ENCODE assay signal across 23 mouse cellular contexts in genomic region chr2:10074470-10074869, GRCm38 (mm10). TPM values are rescaled to one million over a fixed set of nuclear protein-coding genes. Genes with fewer than 3 reads are reported as not detected.
DNase-seq lines count a peak whose midpoint lies in the region; ATAC-seq lines count a peak whose summit lies in the region.
"Had no signal": no experiment of that assay in that cellular context is flagged by ENCODE, and none has a peak within 500 bp of the region (broad histone marks: within the 10 kb centered on the region; RNA-seq: fewer than 3 reads in every experiment).

No protein-coding gene starts in this region.

- H3K27ac ChIP-seq in forebrain, embryonic 13.5 days = no peak overlapping the region
- no peak overlapping the region for H3K27ac ChIP-seq in forebrain, embryonic 14.5 days (ENCODE audit: low read depth, low read length)
- H3K27ac ChIP-seq in hindbrain, embryonic 13.5 days = no peak overlapping the region
- H3K27ac ChIP-seq in hindbrain, embryonic 10.5 days = no peak overlapping the region
- H3K27ac ChIP-seq: embryonic facial prominence, embryonic 15.5 days; liver, embryonic 13.5 days; lung, embryonic 15.5 days; neural tube, embryonic 13.5 days had no signal

- no peak overlapping the region for H3K4me3 ChIP-seq in forebrain, embryonic 13.5 days
- no peak overlapping the region for H3K4me3 ChIP-seq in forebrain, embryonic 14.5 days (ENCODE audit: low read depth, low read length)
- H3K4me3 ChIP-seq in hindbrain, embryonic 13.5 days = no peak overlapping the region
- H3K4me3 ChIP-seq in hindbrain, embryonic 10.5 days = no peak overlapping the region
- H3K4me3 ChIP-seq: embryonic facial prominence, embryonic 15.5 days; liver, embryonic 13.5 days; lung, embryonic 15.5 days; myocyte; neural tube, embryonic 13.5 days had no signal

- DNase-seq in forebrain, embryonic 14.5 days (ENCODE audit: low spot score) = no peak
- DNase-seq in hindbrain, embryonic 10.5 days (ENCODE audit: low spot score) = no peak
- DNase-seq in retina, postnatal 1 day = peak; percentile 5
- DNase-seq in retina, embryonic 14.5 days (ENCODE audit: low spot score) = no peak
- DNase-seq in kidney, postnatal 36 days = no peak
- no peak for DNase-seq in cerebellum, adult 11-12 months
- DNase-seq: adrenal gland, postnatal 14 days; cerebellum, adult 9-10 months; gastrocnemius, postnatal 14 days; heart, postnatal 10 days; layer of hippocampus, postnatal 36 days; liver, embryonic 13.5 days; lung, postnatal 4 days; right cerebral cortex, adult 18-20 months; right cerebral cortex, postnatal 4 days had no signal

- H3K36me3 ChIP-seq in forebrain, embryonic 13.5 days (ENCODE audit: poor library complexity, severe bottlenecking) = peaks cover 7% of the 10 kb centered on the region
- H3K36me3 ChIP-seq in forebrain, embryonic 14.5 days (ENCODE audit: control insufficient read depth, insufficient read depth, low read length) = no peaks in the 10 kb centered on the region
- H3K36me3 ChIP-seq in hindbrain, embryonic 13.5 days = peaks cover 13% of the 10 kb centered on the region
- H3K36me3 ChIP-seq in hindbrain, embryonic 10.5 days = peaks cover 44% of the 10 kb centered on the region

- no peak overlapping the region for H3K9ac ChIP-seq in forebrain, embryonic 13.5 days
- H3K9ac ChIP-seq in forebrain, embryonic 14.5 days (ENCODE audit: low read length) = no peak overlapping the region
- no peak overlapping the region for H3K9ac ChIP-seq in hindbrain, embryonic 13.5 days
- H3K9ac ChIP-seq: embryonic facial prominence, embryonic 15.5 days; liver, embryonic 13.5 days; lung, embryonic 15.5 days; neural tube, embryonic 13.5 days had no signal

- WGBS in forebrain, embryonic 13.5 days = 82% methylated on average over 7 of the region's 7 CpGs
- WGBS in forebrain, embryonic 14.5 days = 85% methylated on average over 7 of the region's 7 CpGs
- 87% methylated on average over 7 of the region's 7 CpGs for WGBS in hindbrain, embryonic 13.5 days
- WGBS in hindbrain, embryonic 10.5 days = 89% methylated on average over 7 of the region's 7 CpGs

- H3K9me3 ChIP-seq in forebrain, embryonic 13.5 days (replicated peaks) = no peaks in the 10 kb centered on the region
- H3K9me3 ChIP-seq in forebrain, embryonic 14.5 days (replicated peaks; ENCODE audit: control insufficient read depth, low read length) = no peaks in the 10 kb centered on the region
- H3K9me3 ChIP-seq in hindbrain, embryonic 13.5 days = no peaks in the 10 kb centered on the region
- H3K9me3 ChIP-seq in hindbrain, embryonic 10.5 days = no peaks in the 10 kb centered on the region
- H3K9me3 ChIP-seq: embryonic facial prominence, embryonic 15.5 days; liver, embryonic 13.5 days; lung, embryonic 15.5 days; neural tube, embryonic 13.5 days had no signal

- 0 out of 2 replicates have a peak, but pooled peaks have one; percentile 25 for ATAC-seq in forebrain, embryonic 13.5 days
- ATAC-seq in forebrain, embryonic 14.5 days = no peak
- ATAC-seq in hindbrain, embryonic 13.5 days (ENCODE audit: low FRiP score) = 0 out of 2 replicates have a peak, but pooled peaks have one; percentile 11
- ATAC-seq: forebrain, embryonic 16.5 days; midbrain, embryonic 16.5 days had no signal

- H3K4me1 ChIP-seq in forebrain, embryonic 13.5 days = peaks cover 20% of the 10 kb centered on the region
- H3K4me1 ChIP-seq in forebrain, embryonic 14.5 days (ENCODE audit: control insufficient read depth, insufficient read depth, low read length) = peaks cover 11% of the 10 kb centered on the region
- peaks cover 46% of the 10 kb centered on the region for H3K4me1 ChIP-seq in hindbrain, embryonic 13.5 days (replicated peaks)
- peaks cover 24% of the 10 kb centered on the region for H3K4me1 ChIP-seq in hindbrain, embryonic 10.5 days (replicated peaks)

- no peak overlapping the region for H3K4me2 ChIP-seq in forebrain, embryonic 13.5 days
- H3K4me2 ChIP-seq in forebrain, embryonic 14.5 days (ENCODE audit: low read length) = no peak overlapping the region
- no peak overlapping the region for H3K4me2 ChIP-seq in hindbrain, embryonic 13.5 days
- H3K4me2 ChIP-seq: embryonic facial prominence, embryonic 15.5 days; liver, embryonic 13.5 days; lung, embryonic 15.5 days; neural tube, embryonic 13.5 days had no signal

- no peaks in the 10 kb centered on the region for H3K27me3 ChIP-seq in forebrain, embryonic 13.5 days
- H3K27me3 ChIP-seq in forebrain, embryonic 14.5 days (replicated peaks; ENCODE audit: control insufficient read depth, insufficient read depth, low read length) = no peaks in the 10 kb centered on the region
- H3K27me3 ChIP-seq in hindbrain, embryonic 13.5 days = no peaks in the 10 kb centered on the region
- H3K27me3 ChIP-seq in hindbrain, embryonic 10.5 days (ENCODE audit: insufficient read depth, poor library complexity, severe bottlenecking) = no peaks in the 10 kb centered on the region
- H3K27me3 ChIP-seq: embryonic facial prominence, embryonic 15.5 days; liver, embryonic 13.5 days; lung, embryonic 15.5 days; neural tube, embryonic 13.5 days had no signal

RNA-seq across cellular contexts. Expression of gene Atp5c1, which starts 5.8 kb away (rescaled TPM):
- polyA plus RNA-seq in forebrain, embryonic 13.5 days (2015; fragmentation: Nextera tagmentation; extraction: Ambion mirVana) = 536 and 564 TPM in 2 replicates
- polyA plus RNA-seq in forebrain, embryonic 14.5 days (2014; fragmentation: Nextera tagmentation; extraction: Ambion mirVana) = 639 and 699 TPM in 2 replicates
- 529 and 549 TPM in 2 replicates for polyA plus RNA-seq in hindbrain, embryonic 13.5 days (2015; fragmentation: Nextera tagmentation; extraction: Ambion mirVana)
- polyA plus RNA-seq in hindbrain, embryonic 10.5 days (2016; fragmentation: Nextera tagmentation; extraction: Ambion mirVana) = 487 TPM in 2 replicates

RNA-seq across cellular contexts. Expression of gene Kin, which starts 5.9 kb away (rescaled TPM):
- polyA plus RNA-seq in forebrain, embryonic 13.5 days (2015; fragmentation: Nextera tagmentation; extraction: Ambion mirVana) = 41.1 and 46.7 TPM in 2 replicates
- polyA plus RNA-seq in forebrain, embryonic 14.5 days (2014; fragmentation: Nextera tagmentation; extraction: Ambion mirVana) = 36.7 and 39.5 TPM in 2 replicates
- polyA plus RNA-seq in hindbrain, embryonic 13.5 days (2015; fragmentation: Nextera tagmentation; extraction: Ambion mirVana) = 37.6 and 39.0 TPM in 2 replicates
- polyA plus RNA-seq in hindbrain, embryonic 10.5 days (2016; fragmentation: Nextera tagmentation; extraction: Ambion mirVana) = 30.3 and 35.5 TPM in 2 replicates

RNA-seq across cellular contexts. Expression of gene Taf3, which starts 26.1 kb away (rescaled TPM):
- polyA plus RNA-seq in forebrain, embryonic 13.5 days (2015; fragmentation: Nextera tagmentation; extraction: Ambion mirVana) = 17.7 and 17.9 TPM in 2 replicates
- polyA plus RNA-seq in forebrain, embryonic 14.5 days (2014; fragmentation: Nextera tagmentation; extraction: Ambion mirVana) = 10.9 and 13.2 TPM in 2 replicates
- polyA plus RNA-seq in hindbrain, embryonic 13.5 days (2015; fragmentation: Nextera tagmentation; extraction: Ambion mirVana) = 15.0 and 16.6 TPM in 2 replicates
- polyA plus RNA-seq in hindbrain, embryonic 10.5 days (2016; fragmentation: Nextera tagmentation; extraction: Ambion mirVana) = 13.6 and 16.2 TPM in 2 replicates

RNA-seq across cellular contexts. Expression of gene Itih2, which starts 56.7 kb away (rescaled TPM):
- polyA plus RNA-seq in forebrain, embryonic 13.5 days (2015; fragmentation: Nextera tagmentation; extraction: Ambion mirVana) = 0.41 and 0.53 TPM in 2 replicates
- polyA plus RNA-seq in forebrain, embryonic 14.5 days (2014; fragmentation: Nextera tagmentation; extraction: Ambion mirVana) = 1.4 and 3.0 TPM in 2 replicates
- polyA plus RNA-seq in hindbrain, embryonic 13.5 days (2015; fragmentation: Nextera tagmentation; extraction: Ambion mirVana) = 1.5 and 1.7 TPM in 2 replicates
- polyA plus RNA-seq in hindbrain, embryonic 10.5 days (2016; fragmentation: Nextera tagmentation; extraction: Ambion mirVana) = 0.10 and 0.22 TPM in 2 replicates
